Mouse (Mus musculus): ENCODE results near the gene Pomt2.

DNA sequence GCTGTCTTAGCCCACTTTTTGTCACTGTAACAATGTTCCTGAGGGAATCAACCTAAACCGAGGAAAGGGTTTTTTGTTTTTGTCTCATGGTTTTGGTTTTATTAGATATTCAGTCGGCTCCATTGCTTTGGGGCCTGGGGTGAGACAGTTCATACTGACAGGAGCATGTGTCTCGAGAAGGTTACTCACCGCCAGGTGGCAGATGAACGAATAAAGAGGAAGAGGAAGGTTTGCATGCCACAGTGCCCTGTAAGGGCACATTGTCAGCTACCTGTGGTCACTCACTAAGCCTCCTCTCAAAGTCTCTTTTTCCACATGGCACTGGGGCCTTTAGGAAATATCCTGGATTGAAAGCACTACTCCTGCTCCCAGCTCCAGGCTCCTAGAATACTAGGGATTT is 77.2 kb downstream of the Pomt2 start:
- TF ChIP-seq CTCF (IDR thresholded peaks at IDR 0.05; ENCODE audit: low read depth) (no peak), EP300 (optimal IDR thresholded peaks at IDR 0.05) (no peak)
